Mouse (Mus musculus) ES-Bruce4 (cell line): ENCODE data around the gene Herc3. TPM values are rescaled to one million over a fixed set of nuclear protein-coding genes. Genes with fewer than 3 reads are reported as not detected.

Source experiments
- H3K27ac ChIP-seq: 2 replicates; pipeline ENCODE4 v1.5.1; 2012; ENCODE audit warnings: low read length, inconsistent platforms; ENCODE audit not compliant: insufficient read depth
- H3K27me3 ChIP-seq: 2 replicates; pipeline ENCODE4 v1.6.1; 2012; ENCODE audit warnings: mild to moderate bottlenecking, low read length, inconsistent platforms; ENCODE audit not compliant: control insufficient read depth, poor library complexity, insufficient read depth, severe bottlenecking
- H3K36me3 ChIP-seq: 2 replicates; pipeline ENCODE4 v1.6.1; 2012; ENCODE audit warnings: inconsistent platforms, mild to moderate bottlenecking, low read length, moderate library complexity; ENCODE audit not compliant: control insufficient read depth, poor library complexity, insufficient read depth, severe bottlenecking
- H3K4me1 ChIP-seq: one replicate; pipeline ENCODE4 v1.8.1; 2011; ENCODE audit warnings: low read length; ENCODE audit not compliant: control insufficient read depth, insufficient read depth
- H3K4me3 ChIP-seq: 2 replicates; pipeline ENCODE4 v1.5.1; 2011; ENCODE audit warnings: low read depth, mild to moderate bottlenecking, low read length
- H3K9ac ChIP-seq: 2 replicates; pipeline ENCODE4 v1.6.1; 2012; ENCODE audit warnings: low read depth, mild to moderate bottlenecking, inconsistent platforms; ENCODE audit not compliant: poor library complexity, severe bottlenecking
- H3K9me3 ChIP-seq: replicated peaks from 2 replicates; pipeline ENCODE4 v1.6.1; 2012; ENCODE audit warnings: mild to moderate bottlenecking, low read length, inconsistent platforms; ENCODE audit not compliant: control insufficient read depth, poor library complexity, insufficient read depth, severe bottlenecking
- CTCF ChIP-seq: IDR thresholded peaks from one replicate; pipeline ENCODE4 v1.8.1; 2011; ENCODE audit warnings: low read depth, low read length
- EP300 ChIP-seq: IDR thresholded peaks from 2 replicates; pipeline ENCODE4 v1.6.1; 2011; ENCODE audit warnings: low read depth, low read length; ENCODE audit not compliant: insufficient read depth
- POLR2A ChIP-seq: IDR thresholded peaks from one replicate; pipeline ENCODE4 v1.8.1; 2011; ENCODE audit warnings: low read length; ENCODE audit not compliant: insufficient read depth
- polyA plus RNA-seq: library from polyadenylated mRNA; stranded (reverse); fragments of >200 nt; gene quantifications from 2 replicates; pipeline ENCODE4 v1.2.4, GENCODE M21; 2011; ENCODE audit warnings: low read depth; ENCODE audit not compliant: missing spikeins, insufficient read depth, insufficient read length

Herc3 gene
- polyA plus RNA-seq, 1 experiment, result 34.5 TPM

GRCm38 (mm10) chr6:58847836-58848235, 16.6 kb downstream of the Herc3 start:
- H3K9ac ChIP-seq, result no peak overlapping the region
- H3K4me1 ChIP-seq, result no peaks in the 10 kb centered on the region
- H3K27ac ChIP-seq, result no peak overlapping the region
- H3K27me3 ChIP-seq, result no peaks in the 10 kb centered on the region
- no peaks in the 10 kb centered on the region for H3K36me3 ChIP-seq
- H3K4me3 ChIP-seq, result no peak overlapping the region
- TF ChIP-seq POLR2A (no peak), CTCF (no peak), EP300 (no peak)
- H3K9me3 ChIP-seq, result no peaks in the 10 kb centered on the region

DNA sequence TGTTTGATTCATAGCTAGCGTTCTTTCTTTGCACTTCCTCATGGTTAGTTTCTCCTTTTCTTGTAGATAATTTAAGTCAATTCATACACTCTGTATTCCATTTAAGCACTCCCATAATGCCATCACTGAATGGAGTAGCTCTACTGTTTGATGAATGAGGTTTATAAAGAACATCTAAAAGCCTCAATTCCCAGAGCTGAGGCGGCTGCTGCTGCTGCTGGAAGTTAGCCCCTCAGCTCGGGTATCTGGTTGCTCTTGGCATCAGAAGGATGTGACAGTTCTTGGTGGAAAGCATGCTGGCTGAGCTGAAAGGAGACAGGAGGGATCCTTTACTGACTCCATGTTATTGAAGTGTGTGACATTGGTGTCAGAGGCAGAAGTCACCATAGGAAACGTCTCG, 18.1 kb downstream of the Herc3 start:
- Histone ChIP-seq H3K27ac (no peak overlapping the region), H3K4me1 (no peaks in the 10 kb centered on the region), H3K27me3 (no peaks in the 10 kb centered on the region), H3K4me3 (no peak overlapping the region), H3K9me3 (no peaks in the 10 kb centered on the region), H3K36me3 (no peaks in the 10 kb centered on the region), H3K9ac (no peak overlapping the region)
- TF ChIP-seq CTCF (no peak), EP300 (no peak), POLR2A (no peak)

- TF ChIP-seq EP300 (no peak), POLR2A (no peak), CTCF (no peak)
- no peaks in the 10 kb centered on the region for H3K36me3 ChIP-seq
- no peaks in the 10 kb centered on the region for H3K9me3 ChIP-seq
- no peak overlapping the region for H3K9ac ChIP-seq
- no peaks in the 10 kb centered on the region for H3K27me3 ChIP-seq
- H3K4me1 ChIP-seq, result no peaks in the 10 kb centered on the region
- no peak overlapping the region for H3K27ac ChIP-seq
- no peak overlapping the region for H3K4me3 ChIP-seq
Observed at GRCm38 (mm10) chr6:58855676-58856367, 24.6 kb downstream of the Herc3 start.

- Histone ChIP-seq H3K4me1 (no peaks in the 10 kb centered on the region), H3K4me3 (no peak overlapping the region), H3K9me3 (no peaks in the 10 kb centered on the region), H3K27ac (no peak overlapping the region), H3K9ac (no peak overlapping the region), H3K36me3 (no peaks in the 10 kb centered on the region), H3K27me3 (no peaks in the 10 kb centered on the region)
- TF ChIP-seq EP300 (no peak), CTCF (no peak), POLR2A (no peak)
Observed at GRCm38 (mm10) chr6:58856494-58856893, 25.2 kb downstream of the Herc3 start.

DNA sequence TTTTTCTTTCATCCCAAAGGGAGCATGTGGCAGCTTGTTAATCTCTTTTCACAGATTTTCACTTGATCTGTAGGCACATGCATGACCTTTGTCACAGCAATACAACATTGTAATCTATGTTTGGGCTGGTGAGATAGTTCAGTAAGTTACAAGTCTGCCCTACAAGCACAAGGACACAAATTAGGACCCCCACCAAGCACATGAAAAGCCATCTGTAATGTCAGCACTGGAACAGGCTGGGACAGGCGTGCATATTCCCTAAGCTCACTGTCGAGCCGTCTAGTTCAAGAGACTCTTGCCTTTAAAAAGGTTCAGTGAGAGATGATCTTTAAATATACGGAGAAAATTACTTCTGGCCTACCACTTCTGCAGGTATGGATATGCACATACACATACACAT, 28.3 kb downstream of the Herc3 start:
- H3K4me1 ChIP-seq, result no peaks in the 10 kb centered on the region
- H3K9me3 ChIP-seq, result no peaks in the 10 kb centered on the region
- no peak overlapping the region for H3K9ac ChIP-seq
- H3K4me3 ChIP-seq, result no peak overlapping the region
- H3K36me3 ChIP-seq, result no peaks in the 10 kb centered on the region; the same call in 1 of the 2 replicates
- H3K27me3 ChIP-seq, result no peaks in the 10 kb centered on the region
- TF ChIP-seq EP300 (no peak), CTCF (no peak)
- H3K27ac ChIP-seq, result no peak overlapping the region

DNA sequence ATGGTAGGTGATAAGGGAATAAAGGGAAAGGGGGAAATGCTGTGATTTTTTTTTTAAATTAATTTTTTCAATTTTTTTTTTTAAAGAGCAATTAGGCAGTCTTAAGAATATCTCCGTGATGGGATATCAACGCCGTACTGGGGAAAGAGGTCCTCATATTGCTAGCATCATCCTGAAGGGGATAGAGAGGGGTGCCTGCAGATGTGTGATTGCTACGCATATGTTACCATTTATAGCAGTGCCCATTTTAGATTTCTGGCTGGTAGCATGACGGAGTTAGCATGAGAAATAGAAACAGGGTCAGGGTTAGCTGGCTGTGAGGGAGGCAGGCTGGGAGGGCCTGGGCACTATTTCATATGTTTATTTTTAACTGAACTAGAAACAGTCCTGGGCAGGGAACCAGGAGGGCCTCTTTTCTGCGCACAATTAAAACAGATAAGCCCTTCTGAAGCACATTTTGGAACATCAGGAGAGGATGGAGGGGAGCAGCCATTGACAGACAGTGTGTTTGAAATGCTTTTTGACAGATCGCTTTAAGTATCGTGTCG, 31.3 kb downstream of the Herc3 start:
- no peaks in the 10 kb centered on the region for H3K9me3 ChIP-seq
- TF ChIP-seq CTCF, result no peak
- H3K4me1 ChIP-seq, result no peaks in the 10 kb centered on the region
- H3K36me3 ChIP-seq, result no peaks in the 10 kb centered on the region; the same call in 1 of the 2 replicates
- H3K27ac ChIP-seq, result no peak overlapping the region
- H3K4me3 ChIP-seq, result no peak overlapping the region
- no peak overlapping the region for H3K9ac ChIP-seq
- no peaks in the 10 kb centered on the region for H3K27me3 ChIP-seq
